Mouse (Mus musculus) urinary bladder, postnatal 14 days (tissue): ENCODE results near the gene Klhl33.

Experiments used
- DNase-seq: peaks from one replicate; pipeline ENCODE4 v3.0.0; 2021; ENCODE audit warnings: low spot score

The Klhl33 gene

GRCm38 (mm10) chr14:50855788-50856187 is 41.5 kb downstream of the Klhl33 start:
- no peak for DNase-seq
